Mouse (Mus musculus): ENCODE data around the gene Zfp422.
"Not testable (repeated sequence)": the region's sequence is repeated elsewhere in the genome, so short reads cannot be mapped to it uniquely, and the experiment has no call there.

Gene Zfp422

DNA sequence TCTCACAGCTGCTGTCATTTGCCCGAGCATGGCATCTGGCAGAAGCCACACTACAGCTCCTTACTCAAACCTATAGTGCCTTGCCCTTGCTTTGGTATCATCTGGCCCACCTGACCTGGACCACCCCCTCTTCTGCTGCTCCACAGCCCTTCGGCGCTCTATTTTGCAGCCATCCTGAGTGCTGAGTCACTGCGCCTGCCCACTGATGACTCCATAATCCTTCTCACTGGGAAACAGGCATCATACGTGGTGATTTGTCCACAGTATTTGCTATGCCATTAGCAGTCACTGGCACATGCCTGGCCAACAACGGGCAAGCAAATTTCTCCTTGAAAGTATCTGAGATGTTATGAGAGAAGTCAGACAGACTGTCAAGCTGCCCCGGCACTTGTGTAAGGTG, 21.0 kb upstream of the Zfp422 start:
- no peak for DNase-seq (ENCODE audit: low spot score)

DNA sequence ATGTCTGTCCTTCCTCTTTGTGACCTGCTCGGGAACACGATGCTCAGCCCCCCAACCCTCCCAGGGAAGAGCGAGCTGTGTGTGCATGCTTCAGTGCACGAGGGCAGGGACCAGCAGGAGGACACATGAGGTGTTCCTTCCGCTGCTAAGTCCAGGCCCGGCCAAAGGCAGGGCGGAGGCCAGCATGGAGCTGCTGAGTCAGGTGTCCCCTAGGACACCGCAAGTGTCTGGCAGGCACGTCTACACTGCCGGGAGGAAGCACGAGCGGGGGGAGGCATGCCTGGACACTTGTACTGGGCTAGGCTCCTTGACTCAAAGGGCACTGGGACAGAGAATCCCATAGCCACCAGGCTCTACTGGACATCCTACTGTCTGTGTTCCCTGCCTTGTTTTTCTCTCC, 19.0 kb upstream of the Zfp422 start:
- DNase-seq (ENCODE audit: low spot score) = no peak

DNA sequence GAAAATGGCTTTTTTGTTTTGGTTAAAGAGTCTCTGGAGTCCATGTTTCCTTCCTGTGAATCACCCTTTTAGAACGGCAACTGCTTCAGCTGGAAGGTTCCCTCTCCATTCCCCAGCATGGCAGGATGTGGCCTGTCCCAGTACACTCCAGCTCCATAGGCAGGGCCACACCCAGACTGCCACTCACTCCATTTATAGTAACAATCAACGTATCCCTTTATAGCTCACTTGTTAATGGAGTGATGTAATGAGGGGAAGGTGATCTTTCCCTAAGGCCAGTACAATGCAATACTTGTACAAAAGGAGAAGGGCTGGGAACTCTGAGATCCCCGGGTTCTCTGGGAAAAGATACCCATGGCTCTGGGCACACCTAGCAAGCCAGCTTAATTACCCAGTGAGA, 15.5 kb upstream of the Zfp422 start:
- no peak for DNase-seq (ENCODE audit: low spot score)

DNA sequence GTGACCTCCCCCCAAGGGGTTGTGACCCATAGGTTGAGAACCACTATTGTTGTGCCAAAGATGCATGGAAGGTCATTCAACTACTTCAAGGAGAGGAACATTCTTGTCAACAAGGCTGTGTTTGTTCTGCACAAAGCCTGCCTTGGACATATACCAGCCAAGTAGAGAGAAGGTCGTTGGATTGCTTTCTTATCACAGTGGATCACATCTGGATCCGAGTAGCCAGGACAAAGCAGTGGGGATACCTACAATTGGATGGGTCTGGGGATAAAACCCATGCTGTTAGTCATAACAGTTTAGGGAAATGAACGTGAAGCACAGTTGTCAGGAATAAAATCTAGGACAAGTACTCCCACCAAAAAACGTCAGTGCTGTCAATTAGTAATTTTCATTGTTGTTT, 15.1 kb upstream of the Zfp422 start:
- no peak for DNase-seq (ENCODE audit: low spot score)

DNA sequence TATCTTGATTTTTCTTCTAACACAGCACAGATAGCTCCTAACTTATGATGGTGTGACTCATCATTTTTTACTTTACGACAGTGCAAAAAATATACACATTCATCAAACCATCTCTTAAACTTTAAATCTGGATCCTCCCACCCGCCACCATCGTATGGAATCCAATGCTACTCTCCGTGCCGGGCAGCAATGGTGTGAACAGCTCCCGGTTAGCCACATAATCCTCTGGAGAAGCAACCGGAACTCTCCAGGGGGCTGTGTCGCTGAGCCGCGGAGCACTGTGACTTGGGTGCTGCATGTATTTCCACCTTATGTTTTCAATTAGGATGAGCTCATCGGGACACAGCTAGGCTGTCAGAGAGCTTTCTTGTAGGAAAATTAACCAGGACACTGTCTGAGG, 14.1 kb upstream of the Zfp422 start:
- no peak for DNase-seq (ENCODE audit: low spot score)

DNA sequence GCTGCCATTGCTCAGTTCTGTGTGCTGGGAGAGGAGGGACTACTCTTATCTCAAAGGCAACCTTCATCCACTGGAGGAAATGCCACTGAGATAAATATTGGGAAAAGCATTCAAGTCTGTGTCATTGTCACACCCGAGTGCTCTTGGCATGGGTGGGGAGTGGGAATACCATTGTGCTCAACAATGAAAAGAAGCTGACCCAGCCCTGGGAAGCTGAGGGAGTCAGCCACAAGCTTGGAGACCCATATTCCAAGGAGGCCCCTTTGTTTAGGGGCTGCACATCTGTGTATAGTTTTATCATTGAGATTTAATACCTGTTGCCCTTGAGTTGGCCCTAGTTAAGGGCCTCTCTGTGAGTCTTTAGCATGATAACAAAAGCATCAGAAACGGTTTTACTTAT, 10.9 kb upstream of the Zfp422 start:
- DNase-seq (ENCODE audit: low spot score) = no peak

DNA sequence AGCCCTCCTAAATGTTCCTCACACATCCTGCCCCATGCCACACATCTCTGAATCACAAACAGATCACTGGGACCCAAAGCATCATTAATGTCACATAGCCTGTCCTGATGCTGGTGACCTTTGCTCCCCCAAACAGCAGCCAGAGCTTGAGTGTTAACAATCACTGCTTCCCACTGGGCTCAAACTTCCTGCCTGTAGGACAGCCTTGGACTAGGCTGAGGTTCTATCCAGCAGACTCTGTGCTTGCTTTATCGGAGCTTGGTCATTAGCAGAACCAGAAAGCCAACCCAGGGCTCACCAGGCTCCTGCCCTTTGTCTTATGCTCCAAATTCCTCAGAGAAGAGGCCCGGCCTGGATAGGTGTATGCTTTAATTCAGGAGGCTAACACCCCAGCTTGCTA, 10.1 kb upstream of the Zfp422 start:
- DNase-seq (ENCODE audit: low spot score) = no peak

DNA sequence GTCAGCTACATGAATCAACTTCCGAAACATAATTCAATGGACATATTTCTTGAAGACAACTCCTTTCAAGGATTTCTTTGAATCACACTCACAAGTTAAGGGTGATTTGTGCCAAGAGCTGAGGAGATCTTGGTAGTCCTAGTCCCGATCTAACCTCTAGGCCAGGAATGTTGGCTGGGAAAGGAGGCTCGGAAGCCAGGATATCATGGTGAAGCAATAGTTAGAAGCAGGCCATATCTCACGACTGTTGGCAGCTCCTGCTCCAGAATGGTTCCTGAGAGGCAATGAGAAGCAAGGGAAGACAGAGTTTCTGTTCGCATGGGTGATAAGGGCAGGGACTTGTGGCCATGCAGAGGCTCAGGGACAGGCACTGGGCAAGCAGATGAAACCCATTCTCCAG, 8.7 kb upstream of the Zfp422 start:
- DNase-seq (ENCODE audit: low spot score) = no peak

DNA sequence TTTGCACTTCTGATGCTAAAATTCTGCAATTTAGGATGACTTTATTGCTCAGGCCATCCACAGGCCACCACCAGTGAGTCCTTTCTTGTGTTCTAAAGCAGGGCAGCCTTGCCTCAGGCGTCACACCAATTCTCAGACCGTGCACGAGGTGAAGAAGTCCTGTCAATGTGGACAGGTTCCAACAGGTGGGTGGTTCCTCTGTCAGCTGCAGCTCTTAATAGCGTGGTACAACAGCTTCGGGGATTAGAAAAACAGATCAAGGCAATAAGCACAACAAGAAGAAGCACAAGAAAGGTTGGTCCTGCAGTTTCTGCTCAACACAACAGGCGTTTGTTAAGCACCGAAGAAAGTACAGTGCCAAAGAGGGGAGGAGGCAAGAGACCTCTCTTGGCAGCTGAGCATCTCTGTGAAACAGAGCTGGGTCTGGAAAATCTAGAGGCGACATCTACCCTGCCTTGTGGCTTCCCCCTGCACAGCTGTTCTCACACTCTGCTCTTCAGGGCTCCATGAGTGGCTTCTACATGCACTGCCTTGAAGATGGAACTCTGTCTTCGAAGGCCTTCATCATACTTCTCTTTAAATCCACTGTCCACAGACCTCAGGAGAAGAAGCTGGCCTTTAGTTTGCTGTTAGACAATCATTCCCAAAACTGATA, 7.9 kb upstream of the Zfp422 start:
- no peak for DNase-seq (ENCODE audit: low spot score)

DNA sequence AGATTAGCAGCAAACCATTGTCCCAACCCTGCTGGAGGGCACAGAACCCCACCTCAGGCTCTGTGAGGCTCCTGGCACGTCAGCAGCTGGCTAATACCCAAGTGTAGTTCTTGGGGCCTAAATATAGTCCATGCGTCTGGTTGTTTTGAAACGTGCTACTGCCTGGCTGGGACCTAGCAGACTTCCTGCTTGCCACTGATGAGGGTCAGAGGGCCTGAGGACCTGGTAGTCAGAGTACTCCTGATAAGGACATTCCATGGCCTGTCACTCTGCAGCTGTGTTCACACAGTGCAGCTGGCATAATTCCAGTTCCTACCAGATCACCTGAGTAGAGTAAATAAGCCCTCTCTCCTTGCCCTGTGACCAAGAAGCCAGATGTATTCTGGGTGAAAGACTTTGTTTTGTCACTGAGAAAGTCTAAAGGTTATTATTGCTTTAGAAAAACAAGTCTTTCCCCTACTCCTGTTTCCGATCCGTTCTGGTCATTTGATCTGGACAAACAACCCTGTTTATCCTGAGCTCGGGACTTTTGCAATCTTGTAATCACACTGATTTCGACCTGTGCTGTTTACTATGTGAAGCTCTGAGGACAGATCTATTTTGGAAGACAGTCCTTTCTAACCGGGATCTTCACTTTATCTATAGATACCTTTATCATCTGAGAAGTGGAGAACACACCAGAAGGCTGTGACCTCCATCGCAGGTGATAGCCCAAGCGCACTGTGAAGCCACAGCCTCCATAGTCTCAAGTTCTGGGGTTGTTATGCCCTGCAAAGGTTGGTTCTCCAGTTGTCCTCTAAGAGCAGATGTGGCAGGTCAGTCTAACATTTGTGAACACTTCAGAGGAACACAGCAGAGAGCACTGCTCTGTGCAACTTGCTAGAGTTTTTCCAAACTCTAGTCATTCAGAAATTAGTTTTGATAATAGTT, 6.7 kb upstream of the Zfp422 start:
- no peak for DNase-seq (ENCODE audit: low spot score)

DNA sequence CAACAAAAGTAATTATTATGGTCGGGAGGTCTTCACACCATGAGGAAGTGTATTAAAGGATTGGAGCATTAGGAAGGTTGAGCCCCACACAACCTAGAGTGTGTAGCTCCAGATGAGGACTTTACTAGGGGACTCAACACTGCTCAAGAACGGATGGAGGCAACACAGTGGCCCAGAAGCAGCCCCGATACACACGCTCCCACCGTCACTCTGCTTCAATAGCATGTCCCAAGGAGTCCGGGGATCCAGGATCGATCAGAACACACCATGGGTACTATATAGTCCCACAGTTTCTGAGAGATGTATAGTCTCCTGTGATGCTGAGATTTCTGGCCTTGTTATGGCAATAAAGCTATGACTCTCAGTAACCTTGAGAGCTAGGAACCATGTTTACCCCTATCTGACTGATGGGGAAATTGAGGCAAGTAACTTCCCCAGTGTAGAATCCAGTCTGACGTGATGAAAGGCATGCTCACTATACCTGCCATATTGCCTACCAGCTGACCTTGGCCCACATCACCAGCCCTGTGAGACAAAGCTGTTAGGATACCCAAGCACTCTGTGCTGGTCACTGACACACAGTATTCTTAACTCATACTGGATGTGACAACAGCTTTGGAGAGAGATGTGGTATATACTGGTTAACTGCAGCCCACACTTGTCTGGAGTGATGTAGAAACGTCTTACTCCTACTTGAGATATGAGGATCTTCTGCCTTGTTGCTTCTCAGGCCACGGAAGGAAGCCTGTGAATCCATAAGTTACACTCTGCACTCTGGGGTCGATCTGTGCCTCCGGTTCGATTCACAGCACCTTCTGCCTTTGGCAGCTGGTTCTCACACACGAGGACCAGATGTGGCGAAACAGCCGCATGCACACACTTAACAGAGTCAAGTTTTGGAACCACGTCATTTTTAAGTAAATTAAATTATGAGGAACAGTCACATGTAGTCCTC, 5.2 kb upstream of the Zfp422 start:
- DNase-seq (ENCODE audit: low spot score) = no peak

DNA sequence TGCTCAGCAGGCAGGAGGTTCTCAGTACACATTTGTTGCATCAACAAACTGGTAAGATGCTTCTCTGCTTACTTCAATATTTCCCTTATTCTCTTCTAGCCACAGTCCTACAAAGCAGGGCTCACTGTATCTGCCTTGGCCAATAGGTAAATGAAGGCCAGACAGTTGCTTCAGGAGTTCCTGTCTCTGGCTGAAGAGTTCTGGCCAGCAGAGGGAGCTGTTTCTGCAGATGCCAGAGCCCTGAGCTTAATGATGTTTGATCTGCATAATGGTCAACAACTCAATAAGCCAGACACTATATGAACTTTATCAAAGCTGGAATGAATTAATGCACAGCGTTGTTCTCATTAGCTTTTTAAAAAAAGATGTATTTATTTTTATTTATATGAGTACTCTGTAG, 3.3 kb upstream of the Zfp422 start:
- DNase-seq (ENCODE audit: low spot score) = no peak

DNA sequence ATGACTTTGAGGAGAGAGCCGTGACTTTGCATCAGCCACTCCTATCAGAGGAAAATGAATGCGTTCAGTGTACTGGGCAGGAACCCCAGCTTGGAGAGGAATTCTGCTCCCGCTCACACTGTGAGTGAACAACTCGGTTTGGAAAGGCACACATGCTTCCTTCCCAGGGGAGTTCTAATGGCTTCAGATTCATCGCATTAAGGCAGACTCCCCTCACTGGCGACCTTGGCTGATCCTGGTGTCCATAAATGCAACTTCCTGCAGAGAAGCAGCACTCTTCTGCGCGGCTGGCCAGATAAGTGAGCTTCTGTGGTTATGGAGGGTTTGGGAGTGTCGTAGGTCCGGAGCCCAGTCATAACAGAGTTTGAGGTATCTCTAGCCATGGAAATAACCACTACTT, 967 bp upstream of the Zfp422 start:
- no peak for DNase-seq (ENCODE audit: low spot score)

DNA sequence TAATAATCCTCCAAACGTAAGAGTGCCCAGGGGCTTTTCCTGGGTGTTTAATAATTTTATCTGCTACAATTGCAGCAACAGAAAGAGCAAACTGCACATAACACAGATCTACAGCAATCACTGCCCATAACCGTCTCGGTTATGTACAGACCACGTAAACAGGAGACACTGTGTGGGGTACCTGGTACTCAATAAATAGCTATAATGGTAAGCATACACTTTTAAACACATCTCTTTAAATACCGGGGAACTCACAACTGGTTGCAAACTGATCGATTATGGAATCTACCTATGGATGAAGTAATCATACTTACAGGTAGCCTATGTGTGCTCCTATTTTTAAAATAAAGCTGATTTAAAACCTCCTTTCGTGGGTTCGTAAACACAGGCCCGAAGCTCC, 704 bp downstream of the Zfp422 start:
- DNase-seq (ENCODE audit: low spot score) = no peak

DNA sequence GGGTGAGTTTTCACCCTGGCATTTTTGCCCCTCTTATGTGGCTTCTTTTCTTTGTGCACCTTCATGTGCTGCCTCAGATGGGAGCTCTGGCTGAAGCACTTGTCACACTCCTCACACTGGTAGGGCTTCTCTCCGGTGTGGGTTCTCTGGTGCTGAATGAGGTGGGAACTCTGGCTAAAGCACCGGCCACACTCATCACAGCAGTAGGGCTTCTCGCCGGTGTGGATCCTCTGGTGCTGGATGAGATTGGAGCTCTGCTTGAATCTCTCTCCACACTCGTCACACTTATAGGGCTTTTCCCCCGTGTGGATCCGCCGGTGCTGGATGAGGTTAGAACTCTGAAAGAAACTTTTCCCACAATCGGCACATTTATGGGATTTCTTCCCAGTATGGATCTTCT, 2.4 kb downstream of the Zfp422 start:
- not testable (repeated sequence) for DNase-seq (ENCODE audit: low spot score)

DNA sequence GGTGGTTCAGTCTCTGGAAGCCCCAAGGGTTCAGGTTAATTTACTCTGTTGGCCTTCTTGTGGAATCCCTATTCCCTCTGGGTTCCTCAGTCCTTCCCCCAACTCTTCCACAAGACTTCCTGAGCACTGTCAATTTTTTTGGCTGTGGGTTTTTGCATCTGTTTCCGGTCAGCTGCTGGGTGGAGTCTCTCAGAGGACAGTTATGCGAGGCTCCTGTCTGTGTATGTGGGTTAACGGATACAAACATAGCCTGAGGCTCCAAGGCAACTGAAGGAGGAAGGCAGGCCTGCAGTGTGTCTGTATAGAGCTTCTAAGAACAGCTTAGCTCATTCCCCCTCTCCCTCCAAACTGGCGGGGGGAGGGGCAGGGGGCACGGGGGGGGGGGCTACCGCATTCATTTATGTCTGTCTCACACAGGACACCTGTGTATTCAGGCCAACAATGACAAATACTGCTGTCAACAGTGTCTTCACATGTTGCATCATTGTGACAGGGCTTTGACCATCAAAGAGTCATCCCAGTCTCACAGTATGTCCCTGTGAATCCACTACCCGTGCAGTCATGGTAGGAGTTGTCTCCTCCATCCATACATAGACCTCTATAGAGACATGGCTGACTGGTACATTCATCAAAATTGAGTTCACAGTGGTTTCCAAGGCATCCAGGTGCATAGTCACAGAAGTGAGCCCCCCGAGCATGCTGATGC, 7.3 kb downstream of the Zfp422 start:
- no peak for DNase-seq (ENCODE audit: low spot score)

DNA sequence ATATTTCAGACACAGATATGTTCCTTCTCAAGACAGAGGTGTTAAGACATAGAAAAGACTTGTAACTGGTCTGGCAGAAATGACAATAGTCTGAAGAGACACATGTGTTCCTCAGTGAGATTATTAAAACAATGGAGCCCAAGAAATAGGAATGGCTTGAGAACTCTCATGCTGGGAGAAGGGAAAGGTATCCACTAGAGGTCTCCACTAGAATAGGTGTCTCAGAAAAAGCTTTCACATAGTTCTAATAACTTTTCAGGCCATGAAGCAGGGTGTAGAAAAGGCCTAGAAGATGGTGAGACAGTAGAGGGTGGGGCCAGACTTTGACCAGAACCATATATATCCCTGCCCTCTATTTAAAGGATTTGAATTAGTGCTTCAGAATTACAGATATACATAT, 10.7 kb downstream of the Zfp422 start:
- DNase-seq (ENCODE audit: low spot score) = no peak

DNA sequence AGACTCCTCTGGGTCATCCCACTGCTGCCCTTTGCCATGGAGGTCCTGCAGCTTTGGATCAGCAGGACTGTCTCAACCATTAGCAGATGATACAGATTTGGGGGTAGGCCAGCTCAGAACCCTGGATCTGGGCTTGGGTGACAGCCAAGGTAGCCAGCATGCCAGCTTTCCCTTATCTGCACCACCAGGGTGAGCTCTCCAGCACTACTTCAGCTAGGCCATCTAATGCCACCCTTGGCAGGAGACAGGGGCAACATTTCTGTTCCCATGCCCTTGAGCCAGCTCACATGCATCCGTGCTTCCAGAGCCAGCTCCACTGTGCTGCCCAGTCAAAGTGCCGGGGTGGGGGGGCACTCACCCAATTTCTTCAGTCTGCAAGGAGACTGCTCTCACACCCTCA, 13.1 kb downstream of the Zfp422 start:
- DNase-seq (ENCODE audit: low spot score) = no peak

DNA sequence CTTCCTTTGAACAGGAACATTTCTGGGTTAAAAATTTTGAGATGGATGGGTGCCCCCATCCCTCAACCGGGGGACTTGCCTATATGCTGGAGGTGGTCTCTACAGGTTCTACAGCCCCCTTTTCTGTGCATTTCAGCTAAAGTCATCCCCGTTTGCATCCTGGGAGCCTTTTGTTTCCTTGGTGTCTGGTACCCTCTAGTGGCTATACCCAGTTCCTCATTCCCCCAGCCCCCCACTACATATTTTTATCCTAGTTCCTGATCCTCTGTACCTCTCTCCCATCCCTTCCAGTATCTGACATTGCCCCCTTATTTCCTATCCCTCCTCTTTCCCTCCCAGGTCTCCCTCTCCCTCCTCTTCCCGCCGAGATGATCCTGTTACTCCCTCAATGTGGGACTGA, 21.6 kb downstream of the Zfp422 start:
- DNase-seq (ENCODE audit: low spot score) = no peak

DNA sequence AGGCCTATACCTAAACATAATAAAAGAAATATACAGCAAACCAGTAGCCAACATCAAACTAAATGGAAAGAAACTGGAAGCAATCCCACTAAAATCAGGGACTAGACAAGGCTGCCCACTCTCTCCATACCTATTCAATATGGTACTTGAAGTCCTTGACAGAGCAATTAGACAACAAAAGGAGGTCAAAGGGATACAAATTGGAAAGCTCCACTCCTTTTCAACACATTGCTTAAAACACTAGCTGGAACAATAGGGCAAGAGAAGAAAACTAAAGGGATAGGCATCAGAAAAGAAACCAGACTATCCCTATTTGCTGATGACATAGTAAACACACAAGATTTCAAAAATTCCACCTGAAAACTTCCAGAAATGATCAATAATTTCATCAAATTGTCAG, 27.8 kb downstream of the Zfp422 start:
- DNase-seq (ENCODE audit: low spot score) = not testable (repeated sequence)

DNA sequence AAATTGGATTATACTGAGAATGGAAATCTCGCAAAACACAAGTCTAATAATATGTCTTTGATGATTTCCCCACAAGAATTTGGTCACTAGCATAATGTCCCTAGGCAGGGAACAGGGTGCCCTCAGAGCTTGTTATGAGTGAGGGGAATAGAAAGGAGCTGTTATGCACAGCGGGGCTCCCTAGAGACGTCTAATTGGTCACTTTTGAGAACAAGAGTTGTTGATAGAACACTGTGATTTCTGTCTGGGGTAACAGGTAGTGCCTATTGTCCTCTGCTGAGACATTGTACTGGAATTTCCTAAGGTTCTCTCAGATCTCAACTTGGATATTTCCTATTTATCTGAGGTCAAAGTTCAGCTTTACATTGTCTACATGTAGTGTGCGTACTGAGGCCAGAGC, 44.7 kb downstream of the Zfp422 start, which contains the start of gene Olfr215:
Gene Olfr215, minus strand, starts transcription at position 101 of the 400 bp plus-strand sequence.
- no peak for DNase-seq (ENCODE audit: low spot score)

Measured in testis, postnatal 14 days (tissue).